Mouse (Mus musculus): ENCODE results near the gene Rad51c.
"Not testable (repeated sequence)": the region's sequence is repeated elsewhere in the genome, so short reads cannot be mapped to it uniquely, and the experiment has no call there.

Gene Rad51c

DNA sequence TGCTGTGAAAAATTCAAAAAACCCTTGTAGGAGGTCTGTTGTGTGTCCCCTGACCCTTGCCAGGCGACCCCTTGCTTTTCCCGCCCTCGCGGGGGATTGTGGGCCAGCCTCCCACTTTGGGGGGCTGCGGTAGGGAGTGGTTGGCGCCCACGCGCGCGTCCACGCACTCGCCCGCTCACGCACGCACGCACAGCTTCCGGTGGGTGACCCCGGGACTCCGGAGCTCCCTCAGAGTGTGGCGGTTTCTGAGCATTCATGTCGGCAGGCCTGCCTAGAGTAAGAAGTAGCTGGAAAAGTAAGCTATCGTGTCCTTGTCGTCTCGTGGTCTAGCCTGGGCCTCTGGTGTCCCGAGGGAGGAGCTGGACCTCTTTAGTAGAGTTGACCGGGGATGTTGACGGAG lies at the start of gene Rad51c, which contains the start of gene Tex14:
Gene Rad51c (minus strand): TSS at position 79 of the 400 bp plus-strand sequence.
Gene Tex14 (plus strand): TSS at position 190 of the 400 bp plus-strand sequence.
- no peak for DNase-seq

DNA sequence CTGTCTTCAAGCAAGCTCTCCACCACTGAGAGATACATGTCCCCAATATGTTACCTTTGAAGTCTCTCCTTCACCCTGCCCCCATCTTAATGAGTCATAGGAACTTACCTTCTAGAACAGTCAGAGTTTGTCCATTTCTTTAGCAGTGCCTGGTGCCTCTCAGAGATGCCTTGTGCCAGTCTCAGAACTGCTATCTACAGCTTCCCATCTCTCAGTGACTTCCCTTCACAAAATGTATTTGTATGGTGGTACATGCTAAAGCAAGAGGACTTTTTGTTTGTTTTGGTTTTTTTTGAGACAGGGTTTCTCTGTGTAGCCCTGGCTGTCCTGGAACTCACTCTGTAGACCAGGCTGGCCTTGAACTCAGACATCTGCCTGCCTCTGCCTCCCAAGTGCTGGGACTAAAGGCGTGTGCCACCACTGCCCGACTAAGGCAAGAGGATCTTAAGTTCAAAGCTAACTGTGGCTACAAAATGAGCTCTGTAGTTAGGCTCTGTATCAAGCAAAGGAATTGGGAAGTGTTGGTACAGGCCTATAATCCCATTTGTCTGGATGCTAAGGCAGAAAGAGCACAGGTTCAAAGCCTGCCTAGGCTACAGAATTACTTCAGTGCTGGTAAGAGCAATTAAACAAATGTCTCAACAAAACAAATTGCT lies 49.4 kb upstream of the Rad51c start:
- DNase-seq = no peak

DNA sequence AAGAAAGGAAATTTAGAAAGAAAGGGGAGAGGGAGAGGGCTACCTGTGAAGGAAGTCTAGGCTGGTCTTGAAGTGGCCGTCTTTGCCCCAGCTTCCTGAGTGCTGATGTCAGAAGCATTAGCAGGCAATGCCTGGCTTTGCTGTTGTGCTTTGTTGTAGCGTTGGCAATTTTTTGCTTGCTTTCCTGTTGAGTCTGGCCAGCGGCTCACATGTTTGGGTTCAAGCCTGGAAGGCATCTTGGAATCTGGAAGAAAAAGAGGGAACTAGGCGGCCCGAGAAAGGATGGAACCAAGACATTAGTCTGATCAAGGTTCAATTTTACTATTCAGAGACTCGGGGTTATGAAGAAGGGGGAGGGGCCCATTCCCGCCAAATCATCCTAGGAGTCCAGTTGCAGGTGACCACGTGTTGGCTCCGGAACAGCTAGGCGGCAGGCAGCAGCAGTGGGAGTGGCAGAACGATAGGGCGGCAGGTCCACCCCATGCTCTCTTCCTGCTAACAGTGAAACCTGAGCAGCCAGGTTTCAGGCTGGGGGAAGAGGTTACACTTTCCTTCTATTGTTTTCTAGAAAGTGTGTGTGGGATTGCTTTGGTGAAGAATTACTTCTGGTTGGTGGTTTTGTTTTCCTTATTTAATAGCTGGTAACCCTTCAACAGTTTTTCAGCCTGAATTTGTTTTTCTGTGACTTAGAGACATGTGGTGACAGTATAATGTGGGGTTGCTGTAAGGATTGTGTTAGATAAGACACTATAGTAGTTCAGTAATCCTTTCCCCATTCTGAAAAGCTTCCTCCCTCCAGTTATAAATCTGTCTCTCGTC lies 48.7 kb upstream of the Rad51c start:
- no peak for DNase-seq

DNA sequence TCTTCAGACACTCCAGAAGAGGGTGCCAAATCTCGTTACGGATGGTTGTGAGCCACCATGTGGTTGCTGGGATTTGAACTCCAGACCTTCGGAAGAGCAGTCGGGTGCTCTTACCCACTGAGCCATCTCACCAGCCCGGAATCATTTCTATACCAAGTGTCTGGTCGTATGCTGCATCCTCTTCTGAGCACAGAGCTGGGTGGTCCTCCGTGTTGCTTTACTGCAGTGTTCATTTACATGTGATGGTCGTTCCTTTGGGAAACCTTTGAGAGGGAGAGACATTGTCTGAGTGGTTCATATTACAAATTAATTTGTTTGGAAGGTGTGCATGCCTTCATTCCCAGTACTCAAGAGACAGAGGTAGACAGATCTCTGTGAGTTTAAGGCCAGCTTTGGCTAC lies 48.0 kb upstream of the Rad51c start:
- not testable (repeated sequence) for DNase-seq

DNA sequence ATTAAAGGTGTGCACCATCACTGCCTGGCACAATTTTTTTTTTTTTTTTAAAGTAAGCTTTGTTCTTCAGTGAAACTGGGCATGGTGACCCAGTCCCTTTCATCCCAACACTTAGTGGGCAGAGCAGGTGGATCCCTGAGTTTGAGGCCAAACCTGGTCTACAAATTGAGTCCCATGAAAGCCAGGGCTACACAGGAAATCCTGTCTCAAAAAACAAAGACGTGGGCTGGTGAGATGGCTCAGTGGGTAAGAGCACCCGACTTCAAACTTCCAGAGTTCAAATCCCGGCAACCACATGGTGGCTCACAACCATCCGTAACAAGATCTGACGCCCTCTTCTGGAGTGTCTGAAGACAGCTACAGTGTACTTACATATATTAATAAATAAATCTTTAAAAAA lies 45.1 kb upstream of the Rad51c start:
- DNase-seq = not testable (repeated sequence)

DNA sequence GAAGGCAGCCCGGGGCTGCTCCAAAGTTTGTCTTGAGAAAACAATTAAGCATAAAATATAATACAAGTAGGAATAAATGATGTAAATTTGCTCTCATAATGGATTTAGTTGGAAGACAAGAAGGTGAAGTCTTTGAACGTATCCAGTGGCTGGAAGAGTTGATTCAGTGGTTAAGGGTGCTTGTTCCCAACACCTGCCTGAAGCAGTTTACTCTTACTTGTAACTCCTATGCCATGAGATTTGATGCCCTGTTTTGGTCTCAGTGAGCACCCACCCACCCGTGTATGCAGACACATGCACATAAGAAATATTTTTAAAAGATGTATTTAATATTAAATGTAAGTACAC lies 44.4 kb upstream of the Rad51c start:
- no peak for DNase-seq

DNA sequence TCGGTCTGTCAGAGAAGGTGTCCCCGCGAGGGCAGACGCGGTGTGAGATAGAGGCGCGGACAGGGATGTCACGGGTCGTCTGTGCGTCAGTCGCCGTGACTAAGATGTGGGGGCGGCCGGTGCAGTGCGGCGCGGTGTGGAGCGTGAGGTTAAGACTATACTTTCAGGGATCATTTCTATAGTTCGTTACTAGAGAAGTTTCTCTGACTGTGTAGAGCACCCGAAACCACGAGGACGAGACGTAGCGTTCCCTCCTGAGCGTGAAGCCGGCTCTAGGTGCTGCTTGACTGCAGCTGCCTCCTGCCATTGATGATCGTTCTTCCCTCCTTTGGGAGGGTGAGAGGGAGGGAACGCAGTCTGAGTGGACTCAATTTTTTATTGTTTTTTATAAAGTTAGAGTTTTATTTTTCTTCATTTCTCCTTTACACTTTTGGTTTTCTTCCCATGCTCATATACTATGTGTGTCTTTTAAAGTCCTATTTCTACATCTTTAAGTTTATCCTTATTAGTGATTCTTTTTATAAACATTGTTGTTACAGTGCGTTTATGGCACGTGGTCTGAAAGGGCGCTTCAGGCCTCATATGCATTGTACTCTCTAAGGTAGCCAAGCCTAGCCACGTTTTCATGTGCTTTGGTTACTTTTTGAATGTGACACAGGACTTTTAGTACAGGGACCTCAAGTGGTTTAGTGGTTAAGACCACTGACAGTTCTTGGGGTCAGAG lies 43.9 kb upstream of the Rad51c start:
- peak; percentile 24 for DNase-seq

DNA sequence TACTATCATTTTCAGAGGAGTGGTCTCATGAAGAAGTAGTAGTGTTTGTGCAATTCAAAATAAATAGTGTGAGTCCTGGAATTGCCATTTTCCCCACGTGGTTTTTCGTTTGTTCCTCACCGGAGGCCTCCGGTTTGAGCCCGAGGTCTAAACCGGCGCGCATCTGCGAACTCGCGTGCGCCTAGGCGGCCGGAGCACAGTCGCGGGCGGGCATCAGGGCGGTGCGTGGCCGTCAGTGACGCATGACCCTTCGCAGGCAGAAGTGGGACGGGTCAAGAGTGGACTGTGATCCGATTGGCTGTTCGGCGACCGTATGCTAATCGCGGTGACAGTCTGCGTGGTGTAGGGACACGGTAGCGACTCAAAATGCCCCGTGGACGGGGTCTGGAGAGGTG lies 43.3 kb upstream of the Rad51c start:
- peak; percentile 94 for DNase-seq

DNA sequence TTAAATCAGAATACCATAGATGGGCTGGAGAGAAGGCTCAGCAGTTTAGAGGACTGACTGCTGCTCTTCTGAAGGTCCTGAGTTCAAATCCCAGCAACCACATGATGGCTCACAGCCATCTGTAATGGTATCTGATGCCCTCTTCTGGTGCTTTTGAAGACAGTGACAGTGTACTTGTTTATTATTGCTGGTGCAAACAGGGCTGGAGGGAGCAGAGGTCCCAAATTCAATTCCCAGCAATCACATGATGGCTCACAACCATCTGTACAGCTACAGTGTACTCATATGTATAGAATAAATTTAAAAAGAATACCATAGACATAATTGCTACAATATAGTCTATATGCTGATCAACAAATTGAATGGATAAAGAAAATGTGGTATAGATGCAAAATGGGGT lies 42.7 kb upstream of the Rad51c start:
- no peak for DNase-seq

DNA sequence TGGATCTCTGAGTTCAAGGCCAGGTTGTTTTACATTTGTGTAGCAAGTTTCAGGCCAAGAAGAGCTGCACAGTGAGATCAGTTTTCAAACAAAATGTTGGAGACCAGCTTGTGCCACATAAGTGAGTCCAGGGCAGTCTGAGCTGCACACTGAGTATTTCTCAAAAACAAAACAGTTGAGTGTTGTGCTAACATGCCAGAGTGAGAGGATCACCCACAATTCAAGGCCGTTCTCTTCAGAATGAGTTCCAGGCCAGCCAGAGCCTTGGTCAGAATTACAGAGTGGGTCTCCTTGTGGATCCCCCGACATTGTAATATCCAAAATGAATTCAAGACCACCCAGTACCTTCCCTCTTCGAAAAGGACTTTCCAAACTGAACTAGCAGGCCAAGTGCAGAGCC lies 41.4 kb upstream of the Rad51c start:
- no peak for DNase-seq

DNA sequence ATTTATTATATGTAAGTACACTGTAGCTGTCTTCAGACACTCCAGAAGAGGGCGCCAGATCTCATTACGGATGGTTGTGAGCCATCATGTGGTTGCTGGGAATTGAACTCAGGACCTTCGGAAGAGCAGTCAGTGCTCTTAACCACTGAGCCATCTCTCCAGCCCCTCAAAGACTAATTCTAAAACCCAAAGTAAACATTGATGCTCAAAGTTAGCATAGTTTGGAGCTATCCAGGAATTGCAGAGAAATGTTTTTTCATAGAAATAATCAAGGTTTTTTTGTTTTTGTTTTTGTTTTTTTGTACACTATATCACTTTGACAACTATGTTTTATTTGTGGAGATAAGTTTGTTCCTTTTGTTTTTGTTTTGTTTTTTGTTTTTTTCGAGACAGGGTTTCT lies 40.8 kb upstream of the Rad51c start:
- DNase-seq = not testable (repeated sequence)

DNA sequence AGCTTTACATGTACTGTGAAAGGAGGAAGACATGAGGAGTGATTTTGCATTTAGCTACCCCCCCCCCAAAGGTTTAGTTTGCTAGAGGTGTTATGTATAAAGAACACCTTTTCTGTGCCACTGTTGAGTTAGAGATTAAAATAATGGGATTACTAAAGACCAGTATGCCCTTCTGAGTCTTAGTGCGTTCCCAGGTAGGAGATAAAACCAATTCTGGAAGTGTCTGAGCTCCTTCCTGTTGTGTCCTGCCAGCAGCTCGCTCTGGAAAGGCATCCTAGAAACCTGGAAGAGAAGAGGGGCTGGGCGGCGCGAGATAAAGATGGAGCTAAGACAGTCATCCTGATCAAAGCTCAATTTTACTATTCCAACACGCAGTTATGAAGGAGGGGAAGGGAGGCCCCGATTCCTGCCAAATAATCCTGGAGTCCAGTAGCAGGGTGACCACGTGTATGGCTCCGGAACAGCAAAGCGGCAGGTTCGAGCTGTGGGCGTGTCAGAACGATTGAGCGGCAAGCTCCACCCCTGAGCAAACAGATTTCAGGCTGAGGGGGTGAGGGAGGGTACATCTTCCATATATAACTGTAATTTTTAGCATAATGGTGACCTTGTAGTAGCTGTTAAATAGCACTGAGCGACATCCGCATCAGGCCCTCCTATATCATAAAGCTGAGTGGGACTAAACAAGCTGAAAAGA lies 40.1 kb upstream of the Rad51c start:
- DNase-seq = no peak

DNA sequence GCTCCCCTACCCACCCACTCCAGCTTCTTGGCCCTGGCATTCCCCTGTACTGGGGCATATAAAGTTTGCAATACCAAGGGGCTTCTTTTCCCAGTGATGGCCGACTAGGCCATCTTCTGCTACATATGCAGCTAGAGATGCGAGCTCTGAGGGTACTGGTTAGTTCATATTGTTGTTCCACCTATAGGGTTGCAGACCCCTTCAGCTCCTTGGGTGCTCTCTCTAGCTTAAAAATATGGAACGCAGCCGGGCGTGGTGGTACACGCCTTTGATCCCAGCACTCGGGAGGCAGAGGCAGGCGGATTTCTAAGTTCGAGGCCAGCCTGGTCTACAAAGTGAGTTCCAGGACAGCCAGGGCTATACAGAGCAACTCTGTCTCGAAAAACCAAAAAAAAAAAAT lies 39.3 kb upstream of the Rad51c start:
- not testable (repeated sequence) for DNase-seq

DNA sequence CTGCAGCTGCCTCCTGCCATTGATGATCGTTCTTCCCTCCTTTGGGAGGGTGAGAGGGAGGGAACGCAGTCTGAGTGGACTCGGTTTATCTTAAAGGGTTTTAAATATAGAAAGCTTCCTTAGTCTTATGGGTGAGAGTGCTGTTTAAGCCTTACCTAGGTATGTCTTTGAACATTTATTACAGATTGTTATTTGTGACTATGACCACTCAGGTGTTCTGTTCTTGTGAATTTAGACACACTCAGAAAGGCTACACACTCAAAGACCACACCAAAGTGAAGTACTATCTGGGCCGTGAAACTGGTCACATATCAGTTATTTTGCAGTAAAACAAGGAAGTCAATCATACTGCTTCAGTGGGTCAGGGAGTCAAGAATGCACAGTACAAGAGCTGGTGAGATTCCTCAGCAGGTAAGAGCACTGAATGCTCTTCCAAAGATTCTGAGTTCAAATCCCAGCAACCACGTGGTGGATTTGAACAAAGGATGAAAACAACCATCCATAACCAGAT lies 38.7 kb upstream of the Rad51c start:
- DNase-seq = peak; percentile 58

DNA sequence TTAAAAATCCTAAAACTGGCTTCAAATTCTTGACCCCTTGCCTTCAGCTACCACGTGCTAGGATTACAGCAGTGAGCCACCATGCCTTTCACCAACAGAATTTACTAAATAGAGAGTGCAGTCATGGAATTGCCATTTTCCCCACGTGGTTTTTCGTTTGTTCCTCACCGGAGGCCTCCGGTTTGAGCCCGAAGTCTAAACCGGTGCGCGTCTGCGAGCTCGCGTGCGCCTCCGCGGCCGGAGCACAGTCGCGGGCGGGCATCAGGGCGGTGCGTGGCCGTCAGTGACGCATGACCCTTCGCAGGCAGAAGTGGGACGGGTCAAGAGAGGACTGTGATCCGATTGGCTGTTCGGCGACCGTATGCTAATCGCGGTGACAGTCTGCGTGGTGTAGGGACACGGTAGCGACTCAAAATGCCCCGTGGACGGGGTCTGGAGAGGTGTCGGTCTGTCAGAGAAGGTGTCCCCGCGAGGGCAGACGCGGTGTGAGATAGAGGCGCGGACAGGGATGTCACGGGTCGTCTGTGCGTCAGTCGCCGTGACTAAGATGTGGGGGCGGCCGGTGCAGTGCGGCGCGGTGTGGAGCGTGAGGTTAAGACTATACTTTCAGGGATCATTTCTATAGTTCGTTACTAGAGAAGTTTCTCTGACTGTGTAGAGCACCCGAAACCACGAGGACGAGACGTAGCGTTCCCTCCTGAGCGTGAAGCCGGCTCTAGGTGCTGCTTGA lies 38.1 kb upstream of the Rad51c start:
- DNase-seq = peak; percentile 74

DNA sequence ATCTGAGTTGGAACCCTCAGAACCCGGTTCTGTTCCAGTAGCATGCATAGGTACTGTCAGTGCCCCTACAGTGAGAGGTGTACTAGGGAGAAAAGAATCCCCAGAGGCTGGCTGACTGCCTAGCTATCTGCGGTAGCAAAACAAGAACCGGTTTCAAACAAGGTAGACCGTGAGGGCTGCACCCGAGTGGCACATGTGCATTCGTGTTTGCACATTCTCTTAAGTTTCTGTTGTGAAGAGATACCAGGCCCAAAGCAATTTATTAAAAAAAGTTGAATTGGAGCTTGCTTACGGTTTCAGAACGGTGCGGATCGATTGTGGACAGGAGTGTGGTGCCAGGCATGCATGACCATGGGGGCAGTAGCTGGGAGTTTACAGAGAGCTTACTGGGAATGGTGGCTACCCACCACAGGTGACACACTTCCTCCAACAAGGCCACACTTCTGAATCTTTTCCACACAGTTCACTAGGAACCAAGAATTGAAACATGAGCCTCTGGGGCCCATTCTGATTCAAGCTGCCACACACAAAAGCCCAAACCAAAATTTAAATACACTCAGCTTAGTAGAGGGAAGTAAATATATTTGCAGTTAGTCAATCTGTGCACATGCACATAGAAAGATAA lies 35.2 kb upstream of the Rad51c start:
- DNase-seq = no peak

DNA sequence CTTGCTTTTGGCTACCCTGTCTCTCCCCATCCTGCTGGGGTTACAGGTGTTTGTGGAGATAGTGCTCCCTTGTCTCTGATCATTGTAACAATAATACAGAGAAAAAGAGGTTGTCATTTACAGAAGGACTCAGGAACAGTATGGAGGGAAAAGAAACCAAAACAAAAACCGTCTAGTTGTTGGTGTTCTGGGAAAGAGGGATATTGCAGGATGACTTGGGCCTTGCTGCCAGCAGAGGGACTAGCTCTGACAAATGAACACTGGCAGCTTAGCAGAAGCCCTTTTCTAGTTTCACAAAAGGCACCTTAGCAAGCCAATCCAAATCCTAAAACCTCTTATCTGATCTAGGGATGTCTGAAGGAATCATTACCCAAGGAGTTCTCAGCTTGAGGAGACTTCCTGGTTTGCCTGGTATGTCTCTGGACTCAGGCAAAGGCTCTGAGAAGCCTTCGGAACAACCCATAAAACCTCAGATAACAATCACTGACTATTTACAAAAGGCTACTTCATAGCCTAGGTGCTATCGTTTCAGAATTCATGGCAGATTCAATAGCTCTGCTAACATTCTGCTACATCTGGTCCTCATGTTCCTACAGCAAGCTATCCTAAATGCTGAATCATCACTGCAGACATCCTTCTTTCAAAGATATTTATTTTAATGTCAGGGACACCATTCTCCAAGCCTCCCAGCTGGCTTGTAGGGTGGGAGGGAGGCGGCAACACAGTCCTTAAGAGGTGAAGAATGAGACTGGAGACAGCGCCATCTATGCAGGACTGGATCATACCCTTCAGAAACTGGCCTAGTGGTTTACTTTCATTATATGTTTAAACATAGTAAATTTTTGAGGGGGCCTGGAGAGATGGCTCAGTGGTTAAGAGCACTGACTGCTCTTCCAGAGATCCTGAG lies 31.8 kb upstream of the Rad51c start:
- no peak for DNase-seq

DNA sequence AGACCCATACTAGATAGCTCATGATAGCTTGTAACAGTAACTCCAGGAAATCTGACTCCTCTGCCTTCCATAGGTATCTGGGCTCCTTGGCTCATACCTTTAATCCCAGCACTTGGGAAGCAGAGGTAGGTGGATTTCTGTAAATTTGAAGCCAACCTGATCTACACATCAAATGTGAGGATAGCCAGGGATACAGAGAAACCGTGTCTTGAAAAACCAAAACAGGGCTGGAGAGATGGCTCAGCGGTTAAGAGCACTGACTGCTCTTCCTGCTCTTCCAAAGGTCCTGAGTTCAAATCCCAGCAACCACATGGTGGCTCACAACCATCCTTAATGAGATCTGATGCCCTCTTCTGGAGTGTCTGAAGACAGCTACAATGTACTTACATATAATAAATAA lies 30.4 kb upstream of the Rad51c start:
- DNase-seq = not testable (repeated sequence)

DNA sequence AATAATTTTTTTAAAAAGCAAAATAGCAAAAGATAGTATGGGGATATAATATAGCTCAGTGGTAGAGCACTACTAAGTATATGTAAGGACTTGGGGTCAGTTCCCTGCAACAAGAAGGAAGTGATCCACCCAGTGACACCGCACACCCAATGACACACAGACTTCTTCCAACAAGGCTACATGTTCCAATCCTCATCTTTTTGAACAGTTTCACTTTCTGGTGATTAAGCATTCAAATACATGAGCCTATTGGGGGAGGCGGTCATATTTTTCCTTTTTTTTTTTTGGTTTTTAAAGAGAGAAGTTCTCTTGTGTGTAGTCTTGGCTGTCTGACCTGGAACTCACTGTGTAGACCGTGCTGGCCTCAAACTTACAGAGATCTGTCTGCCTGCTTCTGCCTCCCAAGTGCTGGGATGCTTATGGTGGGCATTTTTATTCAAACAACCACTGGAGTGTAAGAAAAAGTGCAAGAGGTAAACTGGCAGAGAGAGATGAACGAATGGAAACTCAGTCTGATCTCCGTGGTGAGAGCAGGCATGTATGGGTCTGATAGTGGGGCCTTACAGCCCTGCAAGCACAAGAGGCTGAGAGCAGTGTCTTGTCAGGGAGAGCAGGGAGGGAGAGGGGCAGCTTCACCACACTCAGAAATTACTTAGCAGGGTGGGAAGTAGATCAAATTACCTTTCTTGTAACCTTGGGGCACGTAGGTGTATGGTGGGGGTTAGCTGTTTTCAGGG lies 28.3 kb upstream of the Rad51c start:
- DNase-seq = no peak

DNA sequence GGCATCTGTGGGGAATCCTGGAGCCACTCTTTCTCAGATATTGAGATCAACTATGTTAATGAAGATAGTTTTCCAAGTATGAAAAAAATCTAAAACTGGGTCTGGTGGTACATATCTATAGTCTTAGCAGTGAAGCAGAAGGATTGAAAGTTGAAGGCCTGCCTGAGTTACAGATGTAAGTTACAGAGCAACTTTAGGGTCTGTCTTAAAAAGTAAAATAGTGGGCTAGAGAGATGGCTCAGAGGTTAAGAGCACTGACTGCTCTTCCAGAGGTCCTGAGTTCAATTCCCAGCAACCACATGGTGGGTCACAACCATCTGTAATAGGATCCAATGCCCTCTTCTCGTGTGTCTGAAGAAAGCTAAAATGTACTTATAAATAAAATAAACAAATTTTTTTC lies 27.7 kb upstream of the Rad51c start:
- no peak for DNase-seq
